Mouse (Mus musculus) heart, embryonic 14.5 days (tissue): Measurements from ENCODE around the gene Aebp1. TPM values are rescaled to one million over a fixed set of nuclear protein-coding genes. Genes with fewer than 3 reads are reported as not detected.
A peak's percentile ranks its signal among the peaks of the same experiment; 100 is the strongest.

Experiments
- ATAC-seq: fragments of 200-750 bp; cut with Nextera tagmentation; 2 replicates; pipeline ENCODE4 v1.8.0; 2017; ENCODE audit warnings: low read depth, moderate TSS enrichment; ENCODE audit not compliant: insufficient number of reproducible peaks, insufficient read depth, low FRiP score
- H3K27ac ChIP-seq, 2 experiments: fragments of 200-500 bp in 1 of 2; fragments of 300-500 bp in 1 of 2; sonication (generic) in 1 of 2; replicated peaks in 1 of 2; 2 replicates each; pipeline ENCODE4 v1.5.1; 2012 to 2014; ENCODE audit warnings: low read depth in 2 of 2, low read length in 2 of 2, control low read depth in 1 of 2, mild to moderate bottlenecking in 1 of 2, mixed read lengths in 1 of 2; ENCODE audit not compliant: control insufficient read depth in 1 of 2, insufficient read depth in 1 of 2
- H3K27me3 ChIP-seq: fragments of 300-500 bp; sonication (generic); 2 replicates; pipeline ENCODE4 v1.6.1; 2014; ENCODE audit warnings: mild to moderate bottlenecking, low read length, control low read depth; ENCODE audit not compliant: control insufficient read depth, insufficient read depth
- H3K36me3 ChIP-seq: fragments of 300-500 bp; sonication (generic); 2 replicates; pipeline ENCODE4 v1.6.1; 2014; ENCODE audit warnings: mild to moderate bottlenecking, control low read depth, low read length, mixed read lengths; ENCODE audit not compliant: control insufficient read depth, insufficient read depth
- H3K4me1 ChIP-seq, 2 experiments: fragments of 200-500 bp in 1 of 2; fragments of 300-500 bp in 1 of 2; sonication (generic) in 1 of 2; 2 replicates each; pipeline ENCODE4 v1.6.1; 2012 to 2014; ENCODE audit warnings: low read length in 2 of 2, control low read depth in 1 of 2, mixed read lengths in 1 of 2; ENCODE audit not compliant: control insufficient read depth in 2 of 2, insufficient read depth in 2 of 2
- H3K4me2 ChIP-seq: fragments of 300-500 bp; sonication (generic); 2 replicates; pipeline ENCODE4 v1.6.1; 2014; ENCODE audit warnings: mild to moderate bottlenecking, low read length
- H3K4me3 ChIP-seq, 2 experiments: fragments of 200-500 bp in 1 of 2; fragments of 300-500 bp in 1 of 2; sonication (generic) in 1 of 2; 2 replicates each; pipeline ENCODE4 v1.5.1; 2012 to 2014; ENCODE audit warnings: low read length in 2 of 2, mild to moderate bottlenecking in 2 of 2, control low read depth in 1 of 2, low read depth in 1 of 2, moderate library complexity in 1 of 2; ENCODE audit not compliant: control insufficient read depth in 1 of 2, insufficient read depth in 1 of 2
- H3K9ac ChIP-seq: fragments of 300-500 bp; sonication (generic); 2 replicates; pipeline ENCODE4 v1.6.1; 2014; ENCODE audit warnings: mild to moderate bottlenecking, low read length
- H3K9me3 ChIP-seq: fragments of 300-500 bp; sonication (generic); 2 replicates; pipeline ENCODE4 v1.6.1; 2016; ENCODE audit warnings: low read length, control low read depth; ENCODE audit not compliant: control insufficient read depth
- WGBS: fragments of 180-500 bp; shearing (Covaris S2); extraction: QIAGEN DNeasy Blood & Tissue Kit; methylation state at CpG from one replicate; pipeline ENCODE4 v1.1.7; 2014; 5-methylcytosine and 5-hydroxymethylcytosine counted together
- polyA plus RNA-seq: library from polyadenylated mRNA; unstranded; fragments of >200 nt; fragmentation: Nextera tagmentation; extraction: Ambion mirVana; gene quantifications from 2 replicates; pipeline ENCODE4 v1.2.1, GENCODE M21; 2014

Gene Aebp1
- polyA plus RNA-seq, 1 experiment from 2014 or later = 32.8 TPM

- Histone ChIP-seq H3K9me3 (peaks cover 11% of the 10 kb centered on the region), H3K27me3 (no peaks in the 10 kb centered on the region), H3K4me1 (peaks cover 23 to 26% of the 10 kb centered on the region in 2 experiments), H3K36me3 (no peaks in the 10 kb centered on the region), H3K9ac (no peak overlapping the region), H3K4me2 (no peak overlapping the region), H3K27ac (peak overlapping the region; percentile 46 to 57), H3K4me3 (no peak overlapping the region)
- ATAC-seq = no peak
- WGBS = 38% methylated on average over 7 of the region's 7 CpGs
Measured at GRCm38 (mm10) chr11:5846639-5847345, 15.0 kb upstream of the Aebp1 start.

- Histone ChIP-seq H3K4me2 (no peak overlapping the region), H3K4me3 (no peak overlapping the region)
- no peak for ATAC-seq
Measured at GRCm38 (mm10) chr11:5848741-5849140, 13.0 kb upstream of the Aebp1 start.

GRCm38 (mm10) chr11:5849316-5849715 is 12.4 kb upstream of the Aebp1 start:
- WGBS = 73% methylated on average over 2 of the region's 2 CpGs
- ATAC-seq = no peak

More at GRCm38 (mm10) chr11:5848741-5849140, 13.0 kb upstream of the Aebp1 start:
- Histone ChIP-seq H3K27me3 (no peaks in the 10 kb centered on the region), H3K9me3 (peaks cover 6% of the 10 kb centered on the region; the same call in 1 of the 2 replicates), H3K36me3 (no peaks in the 10 kb centered on the region), H3K9ac (no peak overlapping the region), H3K27ac (no peak overlapping the region; a peak in 1 of 4 replicates), H3K4me1 (peaks cover 30 to 31% of the 10 kb centered on the region in 2 experiments)
- 43% methylated on average over 6 of the region's 6 CpGs for WGBS

GRCm38 (mm10) chr11:5850452-5850851 is 11.3 kb upstream of the Aebp1 start:
- Histone ChIP-seq H3K27ac (no peak overlapping the region), H3K4me3 (no peak overlapping the region), H3K9ac (no peak overlapping the region), H3K4me1 (peaks cover 30 to 32% of the 10 kb centered on the region in 2 experiments), H3K36me3 (no peaks in the 10 kb centered on the region), H3K27me3 (no peaks in the 10 kb centered on the region), H3K4me2 (no peak overlapping the region), H3K9me3 (peaks cover 6% of the 10 kb centered on the region; the same call in 1 of the 2 replicates)
- ATAC-seq = no peak
- WGBS = 42% methylated on average over 5 of the region's 5 CpGs

More at GRCm38 (mm10) chr11:5849316-5849715, 12.4 kb upstream of the Aebp1 start:
- Histone ChIP-seq H3K9me3 (peaks cover 6% of the 10 kb centered on the region; the same call in 1 of the 2 replicates), H3K9ac (no peak overlapping the region), H3K4me2 (no peak overlapping the region), H3K27ac (no peak overlapping the region), H3K4me3 (no peak overlapping the region), H3K27me3 (no peaks in the 10 kb centered on the region), H3K4me1 (peaks cover 30 to 31% of the 10 kb centered on the region in 2 experiments), H3K36me3 (no peaks in the 10 kb centered on the region)

GRCm38 (mm10) chr11:5851021-5851736 is 10.6 kb upstream of the Aebp1 start:
- H3K27ac ChIP-seq = peak overlapping the region; percentile 14 to 51; a peak in 3 of 4 replicates
- no peaks in the 10 kb centered on the region for H3K36me3 ChIP-seq
- peaks cover 36 to 39% of the 10 kb centered on the region in 2 experiments for H3K4me1 ChIP-seq
- H3K27me3 ChIP-seq = no peaks in the 10 kb centered on the region
- no peak overlapping the region for H3K9ac ChIP-seq
- peaks cover 6% of the 10 kb centered on the region; the same call in 1 of the 2 replicates for H3K9me3 ChIP-seq
- WGBS = 37% methylated on average over 4 of the region's 4 CpGs
- no peak for ATAC-seq
- H3K4me2 ChIP-seq = no peak overlapping the region
- no peak overlapping the region for H3K4me3 ChIP-seq

- Histone ChIP-seq H3K27ac (no peak overlapping the region), H3K9me3 (0 out of 2 replicates have a peak, but pooled peaks cover under 1% of the 10 kb centered on the region), H3K4me2 (no peak overlapping the region), H3K4me1 (peaks cover 33 to 44% of the 10 kb centered on the region in 2 experiments), H3K27me3 (no peaks in the 10 kb centered on the region), H3K4me3 (no peak overlapping the region), H3K36me3 (no peaks in the 10 kb centered on the region), H3K9ac (no peak overlapping the region)
- WGBS = 33% methylated on average over 1 of the region's 1 CpGs
- ATAC-seq = no peak
Measured at GRCm38 (mm10) chr11:5852314-5852713, 9.4 kb upstream of the Aebp1 start.

- Histone ChIP-seq H3K9ac (no peak overlapping the region), H3K4me1 (peaks cover 22 to 33% of the 10 kb centered on the region in 2 experiments), H3K9me3 (peaks cover 3% of the 10 kb centered on the region; the same call in 1 of the 2 replicates), H3K27ac (peak overlapping the region in 1 of 2 experiments; percentile 12; a peak in 1 of 4 replicates), H3K4me2 (no peak overlapping the region), H3K27me3 (no peaks in the 10 kb centered on the region), H3K4me3 (no peak overlapping the region), H3K36me3 (no peaks in the 10 kb centered on the region)
- no peak for ATAC-seq
Measured at GRCm38 (mm10) chr11:5855481-5855880, 6.3 kb upstream of the Aebp1 start.
